Mouse (Mus musculus) small intestine, adult 2 months (tissue): ENCODE data around the gene Spcs2.

Experiments
- CTCF ChIP-seq: fragments of 200-500 bp; IDR thresholded peaks from 2 replicates; pipeline ENCODE4 v1.5.1; 2012; ENCODE audit warnings: low read depth, mild to moderate bottlenecking, control low read depth, inconsistent platforms, low read length, moderate library complexity, mixed read lengths; ENCODE audit not compliant: insufficient replicate concordance, insufficient read length; ENCODE audit errors: extremely low read depth
- POLR2A ChIP-seq: fragments of 200-500 bp; IDR thresholded peaks from 2 replicates; pipeline ENCODE4 v1.6.1; 2012; ENCODE audit warnings: low read depth, mild to moderate bottlenecking, control low read depth, inconsistent platforms, low read length, moderate library complexity

DNA sequence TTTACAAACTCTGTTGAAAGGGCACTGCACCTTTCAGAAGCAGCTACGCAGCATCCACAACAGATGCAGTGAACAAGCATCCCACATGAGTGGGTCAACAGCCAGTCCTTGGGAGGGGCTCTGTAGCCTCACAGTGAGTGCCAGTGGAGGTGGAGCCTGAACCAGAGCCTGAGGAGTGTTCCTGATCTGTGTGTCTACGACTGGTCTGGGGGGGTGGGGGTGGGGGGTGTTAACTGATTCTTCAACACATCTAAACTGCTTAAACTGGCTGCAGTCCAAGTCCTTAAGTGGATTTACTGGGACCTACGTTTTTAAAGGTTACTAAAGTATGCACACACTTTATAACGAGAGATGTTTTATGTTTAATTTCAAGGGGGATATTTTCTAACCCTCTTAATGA is 26.5 kb downstream of the Spcs2 start:
- TF ChIP-seq CTCF (no peak), POLR2A (no peak)
